Mouse (Mus musculus): ENCODE measurements at regions not wholly inside any gene's neighbourhood (a gene's known extent, or its start where the extent isn't known, plus 50 kb on each side); places are given as distances from the start of the nearest gene placed in this dataset.
A peak's percentile ranks its signal among the peaks of the same experiment; 100 is the strongest.

GRCm38 (mm10) chr7:69810873-69811272 is 555.7 kb downstream of the Nr2f2 start:
- peak; percentile 47 for DNase-seq

- DNase-seq, result peak; percentile 11
Measured at GRCm38 (mm10) chr7:69807220-69807619, 559.3 kb downstream of the Nr2f2 start.

GRCm38 (mm10) chr7:69770980-69771348 is 595.6 kb downstream of the Nr2f2 start:
- DNase-seq, result peak; percentile 6

- DNase-seq, result peak; percentile 60
Measured at GRCm38 (mm10) chr7:69770313-69770979, 596.1 kb downstream of the Nr2f2 start.

GRCm38 (mm10) chr7:69766451-69766850 is 600.1 kb downstream of the Nr2f2 start:
- DNase-seq, result no peak

- no peak for DNase-seq
Measured at GRCm38 (mm10) chr7:69740495-69740894, 626.0 kb downstream of the Nr2f2 start.

- peak; percentile 25 for DNase-seq
Measured at GRCm38 (mm10) chr7:69738998-69739397, 627.5 kb downstream of the Nr2f2 start.

GRCm38 (mm10) chr7:69715081-69715480 is 651.5 kb downstream of the Nr2f2 start:
- DNase-seq, result no peak

GRCm38 (mm10) chr7:69670211-69670610 is 696.3 kb downstream of the Nr2f2 start:
- no peak for DNase-seq

- peak; percentile 43 for DNase-seq
Measured at GRCm38 (mm10) chr7:69655583-69655982, 711.0 kb downstream of the Nr2f2 start.

GRCm38 (mm10) chr7:69645449-69645848 is 721.1 kb downstream of the Nr2f2 start:
- DNase-seq, result no peak

GRCm38 (mm10) chr7:69641652-69642051 is 724.9 kb downstream of the Nr2f2 start:
- no peak for DNase-seq

- no peak for DNase-seq
Measured at GRCm38 (mm10) chr7:69599866-69600265, 766.7 kb downstream of the Nr2f2 start.

- DNase-seq, result peak; percentile 85
Measured at GRCm38 (mm10) chr7:69585716-69586115, 780.8 kb downstream of the Nr2f2 start.

GRCm38 (mm10) chr7:69585131-69585530 is 781.4 kb downstream of the Nr2f2 start:
- peak; percentile 27 for DNase-seq

- DNase-seq, result no peak
Measured at GRCm38 (mm10) chr7:69584516-69584915, 782.0 kb downstream of the Nr2f2 start.

- no peak for DNase-seq
Measured at GRCm38 (mm10) chr7:69583901-69584300, 782.6 kb downstream of the Nr2f2 start.

GRCm38 (mm10) chr7:69581668-69582067 is 784.9 kb downstream of the Nr2f2 start:
- peak; percentile 58 for DNase-seq

- DNase-seq, result peak; percentile 77
Measured at GRCm38 (mm10) chr7:69578958-69579810, 787.4 kb downstream of the Nr2f2 start.

GRCm38 (mm10) chr7:69577754-69578153 is 788.8 kb downstream of the Nr2f2 start:
- DNase-seq, result no peak

GRCm38 (mm10) chr7:69576596-69576995 is 789.9 kb downstream of the Nr2f2 start:
- no peak for DNase-seq

- no peak for DNase-seq
Measured at GRCm38 (mm10) chr7:69573730-69574129, 792.8 kb downstream of the Nr2f2 start.

- DNase-seq, result peak; percentile 36
Measured at GRCm38 (mm10) chr7:69572626-69573394, 793.7 kb downstream of the Nr2f2 start.

Measured in retina, postnatal 1 day (tissue).